Mouse (Mus musculus) stomach, postnatal 0 days (tissue): ENCODE results near the gene Elmo2. TPM values are rescaled to one million over a fixed set of nuclear protein-coding genes. Genes with fewer than 3 reads are reported as not detected.

Experiments
- ATAC-seq: fragments of 200-750 bp; cut with Nextera tagmentation; 2 replicates; pipeline ENCODE4 v1.8.0; 2017; ENCODE audit not compliant: low FRiP score, low TSS enrichment
- DNase-seq: peaks from one replicate; pipeline ENCODE4 v3.0.0-alpha.2; 2016; ENCODE audit warnings: low spot score
- H3K27ac ChIP-seq: fragments of 300-500 bp; sonication (generic); replicated peaks from 2 replicates; pipeline ENCODE4 v1.5.1; 2014; ENCODE audit warnings: mild to moderate bottlenecking, control low read depth
- H3K27me3 ChIP-seq: fragments of 300-500 bp; sonication (generic); 2 replicates; pipeline ENCODE4 v1.6.1; 2014; ENCODE audit warnings: low read length; ENCODE audit not compliant: control insufficient read depth, insufficient read depth
- H3K36me3 ChIP-seq: fragments of 300-500 bp; sonication (generic); 2 replicates; pipeline ENCODE4 v1.6.1; 2014; ENCODE audit warnings: low read length, mixed read lengths; ENCODE audit not compliant: control insufficient read depth, insufficient read depth
- H3K4me1 ChIP-seq: fragments of 300-500 bp; sonication (generic); replicated peaks from 2 replicates; pipeline ENCODE4 v1.6.1; 2014; ENCODE audit warnings: antibody characterized with exemption; ENCODE audit not compliant: control insufficient read depth, insufficient read depth
- H3K4me2 ChIP-seq: fragments of 300-500 bp; sonication (generic); replicated peaks from 2 replicates; pipeline ENCODE4 v1.6.1; 2014; ENCODE audit warnings: low read depth, mild to moderate bottlenecking, control low read depth, moderate library complexity
- H3K4me3 ChIP-seq: fragments of 300-500 bp; sonication (generic); 2 replicates; pipeline ENCODE4 v1.5.1; 2014; ENCODE audit warnings: low read depth, low read length, control low read depth
- H3K9ac ChIP-seq: fragments of 300-500 bp; sonication (generic); 2 replicates; pipeline ENCODE4 v1.6.1; 2014; ENCODE audit warnings: mild to moderate bottlenecking, low read length, control low read depth, mixed read lengths
- H3K9me3 ChIP-seq: fragments of 300-500 bp; sonication (generic); 2 replicates; pipeline ENCODE4 v1.6.1; 2016; ENCODE audit warnings: low read length; ENCODE audit not compliant: control insufficient read depth
- CTCF ChIP-seq: IDR thresholded peaks from 2 replicates; pipeline ENCODE4 v1.5.1; 2016; ENCODE audit warnings: antibody characterized with exemption, low read depth, mild to moderate bottlenecking, moderate library complexity
- EP300 ChIP-seq: optimal IDR thresholded peaks from 2 replicates; pipeline ENCODE3; 2016; ENCODE audit warnings: antibody characterized with exemption
- WGBS: fragments of 180-500 bp; shearing (Covaris S2); extraction: QIAGEN DNeasy Blood & Tissue Kit; methylation state at CpG from one replicate; pipeline ENCODE4 v1.1.7; 2014; 5-methylcytosine and 5-hydroxymethylcytosine counted together
- polyA plus RNA-seq: library from polyadenylated mRNA; unstranded; fragments of >200 nt; fragmentation: Nextera tagmentation; extraction: Ambion mirVana; gene quantifications from 2 replicates; pipeline ENCODE4 v1.2.1, GENCODE M21; 2015

Elmo2 gene
- polyA plus RNA-seq, 1 experiment from 2014 or later = 22.6 TPM

- no peak for ATAC-seq
- Histone ChIP-seq H3K27me3 (no peaks in the 10 kb centered on the region), H3K36me3 (peaks cover 38% of the 10 kb centered on the region), H3K9me3 (no peaks in the 10 kb centered on the region), H3K4me3 (no peak overlapping the region), H3K4me1 (no peaks in the 10 kb centered on the region), H3K27ac (no peak overlapping the region), H3K4me2 (no peak overlapping the region), H3K9ac (no peak overlapping the region)
- WGBS = 85% methylated on average over 8 of the region's 8 CpGs
- no peak for DNase-seq
- no peak for TF ChIP-seq CTCF
- no peak for TF ChIP-seq EP300
These were observed 25.9 kb downstream of the Elmo2 start for GRCm38 (mm10) chr2:165300424-165300823.

GRCm38 (mm10) chr2:165297429-165297828 is 28.9 kb downstream of the Elmo2 start:
- Histone ChIP-seq H3K36me3 (peaks cover 33% of the 10 kb centered on the region), H3K4me1 (no peaks in the 10 kb centered on the region), H3K4me2 (no peak overlapping the region), H3K9ac (no peak overlapping the region), H3K4me3 (no peak overlapping the region), H3K9me3 (no peaks in the 10 kb centered on the region), H3K27ac (no peak overlapping the region), H3K27me3 (no peaks in the 10 kb centered on the region)
- 85% methylated on average over 11 of the region's 11 CpGs for WGBS
- DNase-seq (no peak), ATAC-seq (no peak)
- TF ChIP-seq EP300 (no peak), CTCF (no peak)

GRCm38 (mm10) chr2:165296571-165296970 is 29.7 kb downstream of the Elmo2 start:
- no peak for ATAC-seq

GRCm38 (mm10) chr2:165288315-165289031 is 37.8 kb downstream of the Elmo2 start:
- H3K4me3 ChIP-seq = peak overlapping the region; percentile 79
- H3K27me3 ChIP-seq = no peaks in the 10 kb centered on the region
- peak overlapping the region; percentile 82 for H3K4me2 ChIP-seq
- peak overlapping the region; percentile 89 for H3K27ac ChIP-seq
- peaks cover 4% of the 10 kb centered on the region; the same call in 1 of the 2 replicates for H3K4me1 ChIP-seq
- TF ChIP-seq CTCF = no peak
- no peak for TF ChIP-seq EP300
- WGBS = 40% methylated on average over 18 of the region's 18 CpGs
- H3K9me3 ChIP-seq = no peaks in the 10 kb centered on the region
- ATAC-seq (peak; percentile 56; the same call in 1 of the 2 replicates), DNase-seq (peak; percentile 55)
- H3K36me3 ChIP-seq = peaks cover 15% of the 10 kb centered on the region
- no peak overlapping the region for H3K9ac ChIP-seq

More at GRCm38 (mm10) chr2:165296571-165296970, 29.7 kb downstream of the Elmo2 start:
- TF ChIP-seq EP300 (no peak), CTCF (no peak)
- no peak overlapping the region for H3K4me3 ChIP-seq
- H3K27me3 ChIP-seq = no peaks in the 10 kb centered on the region
- no peaks in the 10 kb centered on the region for H3K9me3 ChIP-seq
- H3K9ac ChIP-seq = no peak overlapping the region
- H3K4me2 ChIP-seq = no peak overlapping the region
- peaks cover 39% of the 10 kb centered on the region for H3K36me3 ChIP-seq
- H3K27ac ChIP-seq = no peak overlapping the region
- 87% methylated on average over 18 of the region's 18 CpGs for WGBS
- H3K4me1 ChIP-seq = no peaks in the 10 kb centered on the region
- DNase-seq = no peak

GRCm38 (mm10) chr2:165287202-165287984 is 38.9 kb downstream of the Elmo2 start, which contains the start of gene Slc35c2:
Slc35c2 (minus strand) TSS chr2:165287869.
- Histone ChIP-seq H3K36me3 (peaks cover 17% of the 10 kb centered on the region), H3K9me3 (no peaks in the 10 kb centered on the region), H3K9ac (peak within 1 kb of the TSS; percentile 76), H3K4me3 (peak within 1 kb of the TSS; percentile 79), H3K27ac (peak within 1 kb of the TSS; percentile 89), H3K4me2 (peak within 1 kb of the TSS; percentile 82), H3K27me3 (no peaks in the 10 kb centered on the region), H3K4me1 (peaks cover 4% of the 10 kb centered on the region; the same call in 1 of the 2 replicates)
- DNase-seq = peak; percentile 93
- ATAC-seq = peak; percentile 91
- TF ChIP-seq CTCF (peak; percentile 52), EP300 (no peak)
- WGBS = 0% methylated on average over 49 of the region's 49 CpGs
